Mouse (Mus musculus): Measurements from ENCODE around the gene Pced1b. TPM values are rescaled to one million over a fixed set of nuclear protein-coding genes. Genes with fewer than 3 reads are reported as not detected.
"Not testable (repeated sequence)": the region's sequence is repeated elsewhere in the genome, so short reads cannot be mapped to it uniquely, and the experiment has no call there.

The Pced1b gene
- 4.7 and 5.7 TPM in 2 replicates for polyA plus RNA-seq (2014; fragmentation: Nextera tagmentation; extraction: Ambion mirVana)

- H3K4me1 ChIP-seq (ENCODE audit: control insufficient read depth, insufficient read depth, low read length), result peaks cover 20% of the 10 kb centered on the region
These were observed at the start of gene Pced1b, which contains the start of gene Amigo2 for GRCm38 (mm10) chr15:97246911-97247790. Gene Pced1b, plus strand, starts transcription at chr15:97247107. Gene Amigo2, minus strand, starts transcription at chr15:97247287.

GRCm38 (mm10) chr15:97204889-97205288, 42.0 kb upstream of the Pced1b start:
- DNase-seq (no peak), ATAC-seq (ENCODE audit: low FRiP score, low TSS enrichment) (no peak)
- WGBS, result 87% methylated on average over 3 of the region's 3 CpGs
- no peak overlapping the region for H3K27ac ChIP-seq (replicated peaks; ENCODE audit: low read depth, low read length)
- H3K4me2 ChIP-seq (ENCODE audit: low read length), result no peak overlapping the region
- no peaks in the 10 kb centered on the region for H3K36me3 ChIP-seq (ENCODE audit: control insufficient read depth, insufficient read depth, low read length)
- no peak overlapping the region for H3K9ac ChIP-seq (replicated peaks; ENCODE audit: low read length)
- H3K27me3 ChIP-seq (ENCODE audit: control insufficient read depth, insufficient read depth, low read length), result no peaks in the 10 kb centered on the region
- no peak overlapping the region for H3K4me3 ChIP-seq (replicated peaks; ENCODE audit: low read depth, low read length)
- H3K4me1 ChIP-seq (ENCODE audit: control insufficient read depth, insufficient read depth, low read length), result no peaks in the 10 kb centered on the region
- H3K9me3 ChIP-seq (ENCODE audit: control insufficient read depth, low read length), result no peaks in the 10 kb centered on the region

More at GRCm38 (mm10) chr15:97246911-97247790, at the start of gene Pced1b, which contains the start of gene Amigo2:
- Histone ChIP-seq H3K9ac (replicated peaks; ENCODE audit: low read length) (peak within 1 kb of the TSS; percentile 94), H3K4me3 (replicated peaks; ENCODE audit: low read depth, low read length) (peak within 1 kb of the TSS; percentile 75), H3K36me3 (ENCODE audit: control insufficient read depth, insufficient read depth, low read length) (no peaks in the 10 kb centered on the region), H3K27ac (replicated peaks; ENCODE audit: low read depth, low read length) (peak within 1 kb of the TSS; percentile 86), H3K9me3 (ENCODE audit: control insufficient read depth, low read length) (no peaks in the 10 kb centered on the region), H3K4me2 (ENCODE audit: low read length) (peak within 1 kb of the TSS; percentile 87), H3K27me3 (ENCODE audit: control insufficient read depth, insufficient read depth, low read length) (no peaks in the 10 kb centered on the region; the same call in 1 of the 2 replicates)
- ATAC-seq (ENCODE audit: low FRiP score, low TSS enrichment) (peak; percentile 89; the same call in 1 of the 2 replicates), DNase-seq (peak; percentile 87)
- WGBS, result under 1% methylated on average over 112 of the region's 125 CpGs

GRCm38 (mm10) chr15:97205776-97206175, 41.1 kb upstream of the Pced1b start:
- ATAC-seq (ENCODE audit: low FRiP score, low TSS enrichment) (no peak), DNase-seq (no peak)
- Histone ChIP-seq H3K27me3 (ENCODE audit: control insufficient read depth, insufficient read depth, low read length) (no peaks in the 10 kb centered on the region), H3K27ac (replicated peaks; ENCODE audit: low read depth, low read length) (no peak overlapping the region), H3K9ac (replicated peaks; ENCODE audit: low read length) (no peak overlapping the region), H3K4me3 (replicated peaks; ENCODE audit: low read depth, low read length) (no peak overlapping the region), H3K36me3 (ENCODE audit: control insufficient read depth, insufficient read depth, low read length) (no peaks in the 10 kb centered on the region), H3K4me2 (ENCODE audit: low read length) (no peak overlapping the region), H3K9me3 (ENCODE audit: control insufficient read depth, low read length) (no peaks in the 10 kb centered on the region), H3K4me1 (ENCODE audit: control insufficient read depth, insufficient read depth, low read length) (no peaks in the 10 kb centered on the region)
- WGBS, result 75% methylated on average over 10 of the region's 10 CpGs

GRCm38 (mm10) chr15:97206506-97206905, 40.4 kb upstream of the Pced1b start:
- ATAC-seq (ENCODE audit: low FRiP score, low TSS enrichment), result no peak
- H3K4me2 ChIP-seq (ENCODE audit: low read length), result no peak overlapping the region
- 96% methylated on average over 8 of the region's 8 CpGs for WGBS

GRCm38 (mm10) chr15:97209754-97210153, 37.2 kb upstream of the Pced1b start:
- DNase-seq; ATAC-seq (ENCODE audit: low FRiP score, low TSS enrichment); H3K9me3 ChIP-seq (ENCODE audit: control insufficient read depth, low read length); H3K36me3 ChIP-seq (ENCODE audit: control insufficient read depth, insufficient read depth, low read length); H3K4me2 ChIP-seq (ENCODE audit: low read length); H3K27me3 ChIP-seq (ENCODE audit: control insufficient read depth, insufficient read depth, low read length); H3K4me1 ChIP-seq (ENCODE audit: control insufficient read depth, insufficient read depth, low read length); H3K27ac ChIP-seq (replicated peaks; ENCODE audit: low read depth, low read length); H3K4me3 ChIP-seq (replicated peaks; ENCODE audit: low read depth, low read length); H3K9ac ChIP-seq (replicated peaks; ENCODE audit: low read length): not testable (repeated sequence)
- 83% methylated on average over 3 of the region's 3 CpGs for WGBS

More at GRCm38 (mm10) chr15:97206506-97206905, 40.4 kb upstream of the Pced1b start:
- Histone ChIP-seq H3K36me3 (ENCODE audit: control insufficient read depth, insufficient read depth, low read length) (no peaks in the 10 kb centered on the region), H3K27ac (replicated peaks; ENCODE audit: low read depth, low read length) (no peak overlapping the region), H3K4me3 (replicated peaks; ENCODE audit: low read depth, low read length) (no peak overlapping the region), H3K9me3 (ENCODE audit: control insufficient read depth, low read length) (no peaks in the 10 kb centered on the region), H3K27me3 (ENCODE audit: control insufficient read depth, insufficient read depth, low read length) (no peaks in the 10 kb centered on the region), H3K9ac (replicated peaks; ENCODE audit: low read length) (no peak overlapping the region), H3K4me1 (ENCODE audit: control insufficient read depth, insufficient read depth, low read length) (no peaks in the 10 kb centered on the region)
- DNase-seq, result no peak

GRCm38 (mm10) chr15:97212501-97213477, 34.1 kb upstream of the Pced1b start:
- Histone ChIP-seq H3K9me3 (ENCODE audit: control insufficient read depth, low read length) (no peaks in the 10 kb centered on the region), H3K4me2 (ENCODE audit: low read length) (no peak overlapping the region), H3K36me3 (ENCODE audit: control insufficient read depth, insufficient read depth, low read length) (no peaks in the 10 kb centered on the region), H3K4me1 (ENCODE audit: control insufficient read depth, insufficient read depth, low read length) (no peaks in the 10 kb centered on the region), H3K27ac (replicated peaks; ENCODE audit: low read depth, low read length) (no peak overlapping the region), H3K27me3 (ENCODE audit: control insufficient read depth, insufficient read depth, low read length) (no peaks in the 10 kb centered on the region), H3K9ac (replicated peaks; ENCODE audit: low read length) (no peak overlapping the region), H3K4me3 (replicated peaks; ENCODE audit: low read depth, low read length) (no peak overlapping the region)
- no peak for DNase-seq
- ATAC-seq (ENCODE audit: low FRiP score, low TSS enrichment), result no peak
- 84% methylated on average over 17 of the region's 17 CpGs for WGBS

- no peak for DNase-seq
- no peak overlapping the region for H3K4me3 ChIP-seq (replicated peaks; ENCODE audit: low read depth, low read length)
- H3K36me3 ChIP-seq (ENCODE audit: control insufficient read depth, insufficient read depth, low read length), result no peaks in the 10 kb centered on the region
- H3K4me1 ChIP-seq (ENCODE audit: control insufficient read depth, insufficient read depth, low read length), result no peaks in the 10 kb centered on the region
- 99% methylated on average over 5 of the region's 5 CpGs for WGBS
- ATAC-seq (ENCODE audit: low FRiP score, low TSS enrichment), result no peak
- no peak overlapping the region for H3K9ac ChIP-seq (replicated peaks; ENCODE audit: low read length)
- no peak overlapping the region for H3K27ac ChIP-seq (replicated peaks; ENCODE audit: low read depth, low read length)
- H3K4me2 ChIP-seq (ENCODE audit: low read length), result no peak overlapping the region
- no peaks in the 10 kb centered on the region for H3K27me3 ChIP-seq (ENCODE audit: control insufficient read depth, insufficient read depth, low read length)
- H3K9me3 ChIP-seq (ENCODE audit: control insufficient read depth, low read length), result no peaks in the 10 kb centered on the region
These were observed 30.1 kb upstream of the Pced1b start for GRCm38 (mm10) chr15:97216843-97217242.

- H3K9me3 ChIP-seq (ENCODE audit: control insufficient read depth, low read length), result 0 out of 2 replicates have a peak, but pooled peaks cover 6% of the 10 kb centered on the region
- H3K27ac ChIP-seq (replicated peaks; ENCODE audit: low read depth, low read length), result no peak overlapping the region
- H3K36me3 ChIP-seq (ENCODE audit: control insufficient read depth, insufficient read depth, low read length), result no peaks in the 10 kb centered on the region
- WGBS, result 85% methylated on average over 10 of the region's 10 CpGs
- H3K4me1 ChIP-seq (ENCODE audit: control insufficient read depth, insufficient read depth, low read length), result no peaks in the 10 kb centered on the region
- H3K9ac ChIP-seq (replicated peaks; ENCODE audit: low read length), result no peak overlapping the region
- no peak overlapping the region for H3K4me3 ChIP-seq (replicated peaks; ENCODE audit: low read depth, low read length)
- DNase-seq (no peak), ATAC-seq (ENCODE audit: low FRiP score, low TSS enrichment) (no peak)
- H3K27me3 ChIP-seq (ENCODE audit: control insufficient read depth, insufficient read depth, low read length), result no peaks in the 10 kb centered on the region
- H3K4me2 ChIP-seq (ENCODE audit: low read length), result no peak overlapping the region
These were observed 23.5 kb upstream of the Pced1b start for GRCm38 (mm10) chr15:97223431-97223830.
